Mouse (Mus musculus) liver (tissue): ENCODE results near the gene Rhbdl3.

Experiments used
- DNase-seq: peaks from one replicate; pipeline ENCODE4 v3.0.0-alpha.2; 2020; ENCODE audit warnings: mixed read lengths

Gene Rhbdl3

GRCm38 (mm10) chr11:80386790-80387189, 86.1 kb downstream of the Rhbdl3 start:
- peak; percentile 38 for DNase-seq

DNA sequence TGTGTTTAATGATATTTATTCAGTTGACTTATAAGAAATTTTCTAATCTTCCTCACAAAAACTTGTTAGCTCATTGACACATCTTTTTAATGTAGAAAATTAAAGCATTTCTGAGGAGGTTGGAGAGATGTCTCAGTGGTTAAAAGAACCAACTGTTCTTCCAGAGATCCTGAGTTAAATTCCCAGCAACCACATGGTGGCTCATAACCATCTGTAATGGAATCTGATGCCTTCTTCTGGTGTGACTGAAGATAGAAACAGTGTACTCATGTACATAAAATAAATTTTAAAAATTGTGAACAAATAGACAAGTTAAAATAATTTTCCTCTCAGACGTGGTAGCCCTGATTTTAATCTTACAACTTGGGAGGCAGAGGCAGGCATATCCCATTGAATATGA, 89.2 kb downstream of the Rhbdl3 start:
- no peak for DNase-seq

GRCm38 (mm10) chr11:80391407-80392120, 90.9 kb downstream of the Rhbdl3 start:
- no peak for DNase-seq

DNA sequence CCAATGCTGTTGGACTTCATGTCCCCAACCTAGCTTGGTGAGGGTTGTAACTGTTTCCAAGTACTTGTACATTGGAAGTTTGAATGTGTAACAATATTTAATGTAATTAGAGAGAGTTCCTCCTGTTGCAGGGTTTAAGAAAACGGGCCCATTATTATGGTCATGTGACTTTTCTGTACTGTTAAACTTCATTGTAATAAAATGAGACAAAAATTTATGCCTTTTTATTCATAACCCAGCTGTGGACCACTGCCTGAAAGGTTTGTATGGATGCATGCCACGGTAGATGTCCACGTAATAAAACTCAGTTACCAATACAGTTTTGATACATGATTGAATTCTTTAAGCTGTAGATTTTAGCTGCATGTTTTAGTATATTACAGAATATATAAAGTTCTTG, 95.2 kb downstream of the Rhbdl3 start:
- DNase-seq = no peak

- DNase-seq = no peak
These were observed 95.9 kb downstream of the Rhbdl3 start for GRCm38 (mm10) chr11:80396617-80397016.
